Mouse (Mus musculus): Measurements from ENCODE around the gene Olfr917.

DNA sequence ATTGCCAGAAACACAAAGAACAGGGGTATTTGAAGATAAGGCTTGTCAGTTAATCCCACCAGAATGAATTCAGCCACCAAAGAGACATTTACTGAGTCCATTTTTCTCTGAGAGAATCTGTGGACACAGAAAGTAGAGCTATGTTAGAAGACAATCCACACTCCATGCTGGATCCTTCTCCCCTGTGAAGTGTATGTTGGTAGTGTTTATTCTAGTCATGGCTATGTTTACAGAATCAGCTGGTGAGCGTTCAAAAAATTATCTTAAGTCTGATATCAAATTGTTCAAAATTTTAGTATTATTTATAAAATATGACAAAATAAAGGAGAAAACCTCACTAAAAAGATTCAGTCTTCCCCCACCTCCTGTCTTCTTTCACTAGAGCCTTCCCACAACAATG, at the start of gene Olfr917:
- TF ChIP-seq CTCF (IDR thresholded peaks at IDR 0.05; ENCODE audit: extremely low read depth, insufficient read length, insufficient replicate concordance, low read depth, low read length) = no peak
- no peak for TF ChIP-seq POLR2A (IDR thresholded peaks at IDR 0.05; ENCODE audit: low read depth, low read length)

All from small intestine, adult 2 months (tissue).